7 mouse cellular contexts compared by ENCODE assay signal in genomic region chr11:120629341-120629730, GRCm38 (mm10). TPM values are rescaled to one million over a fixed set of nuclear protein-coding genes. Genes with fewer than 3 reads are reported as not detected.
A peak's percentile ranks its signal among the peaks of the same experiment; 100 is the strongest.
DNase-seq lines count a peak whose midpoint lies in the region; ATAC-seq lines count a peak whose summit lies in the region.

No protein-coding gene starts in this region.

- 74% methylated on average over 23 of the region's 23 CpGs for WGBS in embryonic facial prominence, embryonic 11.5 days

- H3K4me2 ChIP-seq in embryonic facial prominence, embryonic 11.5 days (ENCODE audit: low read depth, low read length) = peak overlapping the region; percentile 19

- H3K27me3 ChIP-seq in embryonic facial prominence, embryonic 11.5 days (ENCODE audit: control insufficient read depth, insufficient read depth, low read length) = no peaks in the 10 kb centered on the region

- H3K27ac ChIP-seq in embryonic facial prominence, embryonic 11.5 days (replicated peaks; ENCODE audit: low read depth, low read length) = no peak overlapping the region

- no peaks in the 10 kb centered on the region; the same call in none of the 2 replicates for H3K36me3 ChIP-seq in embryonic facial prominence, embryonic 11.5 days (replicated peaks; ENCODE audit: control insufficient read depth, insufficient read depth, low read depth, low read length)

- ATAC-seq in embryonic facial prominence, embryonic 11.5 days (replicated peaks; ENCODE audit: insufficient number of reproducible peaks, low FRiP score, low TSS enrichment, low read depth) = no peak

- peaks cover 9% of the 10 kb centered on the region; the same call in 1 of the 2 replicates for H3K4me1 ChIP-seq in embryonic facial prominence, embryonic 11.5 days (ENCODE audit: control insufficient read depth, insufficient read depth, low read length)

- H3K9ac ChIP-seq in embryonic facial prominence, embryonic 11.5 days (replicated peaks; ENCODE audit: low read length) = 0 out of 2 replicates have a peak overlapping the region, but pooled peaks have one; percentile 25

- peak; percentile 49 for DNase-seq in right cerebral cortex, adult 18-20 months
- DNase-seq in right cerebral cortex, postnatal 14 days = no peak
- DNase-seq in embryonic facial prominence, embryonic 11.5 days (ENCODE audit: low spot score) = no peak
- peak; percentile 74 for DNase-seq in kidney, adult 8-10 months
- peak; percentile 32 for DNase-seq in lung, postnatal 25 days (ENCODE audit: low spot score)
- DNase-seq in testis, postnatal 10 days (ENCODE audit: low spot score) = peak; percentile 43
- DNase-seq in frontal cortex, postnatal 25 days (ENCODE audit: low spot score in 2 of 2) = no peak

- no peaks in the 10 kb centered on the region for H3K9me3 ChIP-seq in embryonic facial prominence, embryonic 11.5 days (replicated peaks; ENCODE audit: control insufficient read depth, low read length)

- no peak overlapping the region for H3K4me3 ChIP-seq in embryonic facial prominence, embryonic 11.5 days (ENCODE audit: low read depth, low read length)

RNA-seq across cellular contexts. Expression of gene Mafg, which starts 4.1 kb away (rescaled TPM):
- polyA plus RNA-seq in embryonic facial prominence, embryonic 11.5 days (2014; fragmentation: Nextera tagmentation; extraction: Ambion mirVana) = 16.7 and 18.1 TPM in 2 replicates

RNA-seq across cellular contexts. Expression of gene Sirt7, which starts 4.3 kb away (rescaled TPM):
- 20.7 and 20.8 TPM in 2 replicates for polyA plus RNA-seq in embryonic facial prominence, embryonic 11.5 days (2014; fragmentation: Nextera tagmentation; extraction: Ambion mirVana)

RNA-seq across cellular contexts. Expression of gene Pcyt2, which starts 11.6 kb away (rescaled TPM):
- 75.3 and 76.9 TPM in 2 replicates for polyA plus RNA-seq in embryonic facial prominence, embryonic 11.5 days (2014; fragmentation: Nextera tagmentation; extraction: Ambion mirVana)

RNA-seq across cellular contexts. Expression of gene Pycr1, which starts 14.2 kb away (rescaled TPM):
- 26.3 and 27.1 TPM in 2 replicates for polyA plus RNA-seq in embryonic facial prominence, embryonic 11.5 days (2014; fragmentation: Nextera tagmentation; extraction: Ambion mirVana)

RNA-seq across cellular contexts. Expression of gene Myadml2, which starts 18.6 kb away (rescaled TPM):
- not detected in 2 replicates for polyA plus RNA-seq in embryonic facial prominence, embryonic 11.5 days (2014; fragmentation: Nextera tagmentation; extraction: Ambion mirVana)

Comparison
In these comparisons a context has a peak if more than half of its experiments do, and no peak if none do; other contexts are left out.
1. DNase-seq: peak in right cerebral cortex, adult 18-20 months (single experiment), kidney, adult 8-10 months (2 of 2), lung, postnatal 25 days (single experiment) and testis, postnatal 10 days (single experiment); none in right cerebral cortex, postnatal 14 days (single experiment), embryonic facial prominence, embryonic 11.5 days (single experiment) and frontal cortex, postnatal 25 days (0 of 2).